Comparison of ENCODE assay signal across 8 mouse cellular contexts in the genomic region with DNA sequence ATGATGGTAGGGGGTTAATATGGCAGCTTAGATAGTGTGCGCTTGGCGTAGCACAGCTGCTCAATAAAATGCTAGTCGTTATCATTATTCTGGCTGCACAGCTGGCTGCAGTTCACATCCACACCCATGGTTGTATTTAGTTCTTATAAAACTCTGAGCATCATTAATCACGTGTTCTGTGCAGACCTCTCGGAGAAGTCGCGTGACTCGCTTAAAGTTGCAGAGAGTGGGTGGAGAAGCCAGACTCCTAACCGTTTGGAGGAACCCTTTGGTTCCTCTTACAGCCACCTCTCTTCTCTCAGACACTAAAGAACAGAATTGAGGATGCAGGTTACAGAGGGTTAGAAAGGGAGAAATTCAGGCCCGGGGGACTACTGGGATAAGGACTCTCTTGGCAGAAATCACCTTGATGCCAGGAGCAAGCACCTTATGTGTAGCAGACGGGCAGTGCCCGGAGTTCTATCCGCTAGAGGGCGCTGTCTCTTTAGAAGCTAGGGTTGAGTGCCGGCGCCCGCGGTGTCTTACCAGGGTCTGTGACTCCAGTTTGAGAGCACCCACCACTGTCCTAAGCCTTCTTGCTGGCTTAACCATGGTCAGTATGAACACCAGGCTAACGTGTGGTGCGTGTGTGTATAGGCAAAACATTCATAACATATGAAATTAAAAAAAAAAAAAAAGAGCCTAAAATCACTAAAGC. TPM values are rescaled to one million over a fixed set of nuclear protein-coding genes. Genes with fewer than 3 reads are reported as not detected.
DNase-seq lines count a peak whose midpoint lies in the region; ATAC-seq and TF ChIP-seq lines count a peak whose summit lies in the region.

No protein-coding gene starts in this region.

- 0 out of 2 replicates have a peak, but pooled peaks cover 5% of the 10 kb centered on the region for H3K27me3 ChIP-seq in heart, postnatal 0 days (ENCODE audit: control insufficient read depth, insufficient read depth, low read length)

- H3K4me1 ChIP-seq in heart, postnatal 0 days (ENCODE audit: control insufficient read depth, insufficient read depth), result peaks cover 7% of the 10 kb centered on the region; the same call in 1 of the 2 replicates
- peaks cover 4% of the 10 kb centered on the region for H3K4me1 ChIP-seq in olfactory bulb, adult 2 months (ENCODE audit: control insufficient read depth, insufficient read depth, low read length)

- 36% methylated on average over 20 of the region's 20 CpGs for WGBS in heart, postnatal 0 days
- 25% methylated on average over 20 of the region's 20 CpGs for WGBS in large intestine, adult 2 months
- WGBS in olfactory bulb, adult 2 months, result 28% methylated on average over 20 of the region's 20 CpGs

- peak; percentile 61 for TF ChIP-seq CTCF in heart, postnatal 0 days (IDR thresholded peaks at IDR 0.05; ENCODE audit: low read depth)
- TF ChIP-seq CTCF in olfactory bulb, adult 2 months (IDR thresholded peaks at IDR 0.05; ENCODE audit: insufficient read depth, low read depth, low read length), result peak; percentile 70

- peak overlapping the region; percentile 21; the same call in 1 of the 2 replicates for H3K4me3 ChIP-seq in heart, postnatal 0 days (ENCODE audit: low read depth, low read length)
- H3K4me3 ChIP-seq in olfactory bulb, adult 2 months (ENCODE audit: insufficient read depth, low read depth, low read length), result no peak overlapping the region

- TF ChIP-seq POLR2A in olfactory bulb, adult 2 months (IDR thresholded peaks at IDR 0.05; ENCODE audit: insufficient read depth, low read depth, low read length), result no peak

- H3K9ac ChIP-seq in heart, postnatal 0 days (replicated peaks; ENCODE audit: low read depth, low read length), result no peak overlapping the region

- H3K4me2 ChIP-seq in heart, postnatal 0 days (ENCODE audit: low read depth, low read length), result peak overlapping the region; percentile 53

- peak; percentile 91 for DNase-seq in CD4-positive, CD25-positive, alpha-beta regulatory T cell, adult 2 months (ENCODE audit: low read depth, low spot score)
- DNase-seq in brain, adult 2 months (ENCODE audit: low read depth, low spot score), result peak; percentile 85
- peak; percentile 60 for DNase-seq in heart, postnatal 0 days (ENCODE audit: low spot score)
- peak; percentile 64 for DNase-seq in large intestine, adult 2 months (ENCODE audit: low read depth, low spot score)
- DNase-seq in lung, adult 18-20 months, result peak; percentile 76 to 82
- peak; percentile 67 to 72 for DNase-seq in thymus, adult 18-20 months

- no peaks in the 10 kb centered on the region for H3K36me3 ChIP-seq in heart, postnatal 0 days (replicated peaks; ENCODE audit: control insufficient read depth, insufficient read depth, low read length)

- no peak overlapping the region for H3K27ac ChIP-seq in heart, postnatal 0 days (ENCODE audit: low read depth)
- H3K27ac ChIP-seq in olfactory bulb, adult 2 months (ENCODE audit: insufficient read depth, low read depth, low read length), result no peak overlapping the region

- TF ChIP-seq EP300 in heart, postnatal 0 days (IDR thresholded peaks at IDR 0.05; ENCODE audit: low read depth), result no peak

- peak; percentile 52; the same call in 1 of the 2 replicates for ATAC-seq in erythroid progenitor cell, adult 5-6 weeks (replicated peaks; ENCODE audit: low FRiP score, poor library complexity, severe bottlenecking)
- peak; percentile 75 for ATAC-seq in heart, postnatal 0 days (ENCODE audit: insufficient read depth, low read depth)

- no peaks in the 10 kb centered on the region for H3K9me3 ChIP-seq in heart, postnatal 0 days (replicated peaks; ENCODE audit: control insufficient read depth, low read length)

RNA-seq across cellular contexts. Expression of gene Pdzk1, which starts 16.5 kb away (rescaled TPM):
- total RNA-seq in erythroid progenitor cell, adult 5-6 weeks (2015; ENCODE audit: low replicate concordance), result 1.8 and 4.6 TPM in 2 replicates
- 2.4 and 6.9 TPM in 2 replicates for total RNA-seq in erythroid progenitor cell, adult 5-6 weeks (2017; ENCODE audit: low replicate concordance)
- total RNA-seq in heart, postnatal 0 days (2014; rRNA removed; ENCODE audit: low replicate concordance), result 0.50 TPM in 1 of 2 replicates, not detected in the other
- 0.11 and 0.12 TPM in 2 replicates for polyA plus RNA-seq in heart, postnatal 0 days (2015; fragmentation: Nextera tagmentation; extraction: Ambion mirVana)
- polyA plus RNA-seq in large intestine, adult 2 months (2012; rRNA removed), result 42.7 and 83.0 TPM in 2 replicates
- polyA plus RNA-seq in olfactory bulb, adult 2 months (2012; ENCODE audit: insufficient read depth, insufficient read length, low replicate concordance, missing spikeins), result not detected in 2 replicates

RNA-seq across cellular contexts. Expression of gene Cd160, which starts 16.6 kb away (rescaled TPM):
- 1.8 TPM in 1 of 2 replicates, not detected in the other for total RNA-seq in erythroid progenitor cell, adult 5-6 weeks (2015; ENCODE audit: low replicate concordance)
- 0.26 TPM in 1 of 2 replicates, not detected in the other for total RNA-seq in erythroid progenitor cell, adult 5-6 weeks (2017; ENCODE audit: low replicate concordance)
- not detected in 2 replicates for total RNA-seq in heart, postnatal 0 days (2014; rRNA removed; ENCODE audit: low replicate concordance)
- polyA plus RNA-seq in heart, postnatal 0 days (2015; fragmentation: Nextera tagmentation; extraction: Ambion mirVana), result not detected in 2 replicates
- polyA plus RNA-seq in large intestine, adult 2 months (2012; rRNA removed), result 4.2 and 5.2 TPM in 2 replicates
- not detected in 2 replicates for polyA plus RNA-seq in olfactory bulb, adult 2 months (2012; ENCODE audit: insufficient read depth, insufficient read length, low replicate concordance, missing spikeins)

Comparison
In these comparisons a context has a peak if more than half of its experiments do, and no peak if none do; other contexts are left out.
1. RNA of gene Pdzk1, which starts 16.5 kb away (polyA plus RNA-seq): 42.7 to 83.0 TPM in large intestine, adult 2 months; 0.11 to 0.12 TPM in heart, postnatal 0 days and not detected in olfactory bulb, adult 2 months; every median in the first group is over 10 times any median in the second.
2. Peak in every context shown above with its lines, with median percentiles within 50 percentile points of each other: DNase-seq.